Mouse (Mus musculus): Measurements from ENCODE around the gene D1Pas1.

The D1Pas1 gene

GRCm38 (mm10) chr1:186986506-186986905, 19.3 kb downstream of the D1Pas1 start:
- no peak for DNase-seq (ENCODE audit: low read depth, low spot score)

GRCm38 (mm10) chr1:186988281-186988682, 21.1 kb downstream of the D1Pas1 start:
- DNase-seq (ENCODE audit: low read depth, low spot score): no peak

GRCm38 (mm10) chr1:186988822-186989221, 21.6 kb downstream of the D1Pas1 start:
- no peak for DNase-seq (ENCODE audit: low read depth, low spot score)

GRCm38 (mm10) chr1:186991473-186991872, 24.3 kb downstream of the D1Pas1 start:
- DNase-seq (ENCODE audit: low read depth, low spot score): no peak

GRCm38 (mm10) chr1:186992113-186992512, 24.9 kb downstream of the D1Pas1 start:
- no peak for DNase-seq (ENCODE audit: low read depth, low spot score)

GRCm38 (mm10) chr1:186997596-186998304, 30.5 kb downstream of the D1Pas1 start:
- DNase-seq (ENCODE audit: low read depth, low spot score): no peak

GRCm38 (mm10) chr1:187003441-187003861, 36.2 kb downstream of the D1Pas1 start:
- no peak for DNase-seq (ENCODE audit: low read depth, low spot score)

- no peak for DNase-seq (ENCODE audit: low read depth, low spot score)
Measured at GRCm38 (mm10) chr1:187004306-187004705, 37.1 kb downstream of the D1Pas1 start.

- no peak for DNase-seq (ENCODE audit: low read depth, low spot score)
Measured at GRCm38 (mm10) chr1:187006227-187006925, 39.2 kb downstream of the D1Pas1 start.

- DNase-seq (ENCODE audit: low read depth, low spot score): no peak
Measured at GRCm38 (mm10) chr1:187008236-187008635, 41.0 kb downstream of the D1Pas1 start.

GRCm38 (mm10) chr1:187010071-187010470, 42.9 kb downstream of the D1Pas1 start:
- DNase-seq (ENCODE audit: low read depth, low spot score): no peak

- no peak for DNase-seq (ENCODE audit: low read depth, low spot score)
Measured at GRCm38 (mm10) chr1:187011601-187012000, 44.4 kb downstream of the D1Pas1 start.

- no peak for DNase-seq (ENCODE audit: low read depth, low spot score)
Measured at GRCm38 (mm10) chr1:187014141-187014540, 46.9 kb downstream of the D1Pas1 start.

GRCm38 (mm10) chr1:187015673-187016072, 48.5 kb downstream of the D1Pas1 start:
- peak; percentile 23 for DNase-seq (ENCODE audit: low read depth, low spot score)

- no peak for DNase-seq (ENCODE audit: low read depth, low spot score)
Measured at GRCm38 (mm10) chr1:187016116-187016515, 48.9 kb downstream of the D1Pas1 start.

- no peak for DNase-seq (ENCODE audit: low read depth, low spot score)
Measured at GRCm38 (mm10) chr1:187020011-187020410, 52.8 kb downstream of the D1Pas1 start.
